Mouse (Mus musculus) spleen, postnatal 14 days (tissue): ENCODE data around the gene Fhod1.

ENCODE experiments used
- DNase-seq, 2 experiments: peaks; one replicate each; pipeline ENCODE4 v3.0.0; 2021 to 2022; ENCODE audit warnings: low spot score in 2 of 2

Fhod1 gene

DNA sequence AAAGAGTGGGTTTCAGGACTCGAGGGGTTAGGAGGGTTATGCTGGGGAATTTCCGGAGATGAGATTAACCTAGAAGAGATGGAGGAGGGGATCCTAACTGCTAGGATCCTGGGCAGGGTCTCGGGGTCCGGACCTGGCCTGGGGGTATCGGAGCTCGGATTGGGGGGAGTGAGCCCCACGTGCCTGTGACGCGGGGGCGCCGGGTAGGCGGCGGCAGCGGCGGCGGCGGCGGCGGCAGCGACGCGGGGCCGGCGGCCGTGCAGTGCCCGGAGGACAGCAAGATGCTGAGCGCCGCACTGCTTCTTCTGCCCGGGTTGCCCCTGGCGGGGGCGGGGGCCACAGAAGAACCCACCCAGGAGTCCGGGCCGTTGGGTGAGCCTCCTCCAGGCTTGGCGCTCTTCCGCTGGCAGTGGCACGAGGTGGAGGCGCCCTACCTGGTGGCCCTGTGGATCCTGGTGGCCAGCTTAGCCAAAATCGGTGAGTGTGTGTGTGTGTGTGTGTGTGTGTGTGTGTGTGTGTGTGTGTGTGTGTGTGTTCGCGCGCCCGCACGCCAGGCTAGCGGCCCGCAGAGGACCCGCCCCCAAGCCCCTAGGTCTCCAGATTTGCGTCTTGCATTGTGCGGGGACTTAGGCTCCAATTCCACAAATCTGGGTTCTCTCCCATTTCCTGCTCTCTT, 1.5 kb upstream of the Fhod1 start:
- DNase-seq: no peak

GRCm38 (mm10) chr8:105348450-105349095, 820 bp upstream of the Fhod1 start, which contains the start of gene Slc9a5:
Gene Slc9a5 (plus strand): TSS chr8:105348843.
- DNase-seq: no peak

- DNase-seq: no peak
These were observed 934 bp downstream of the Fhod1 start for GRCm38 (mm10) chr8:105346611-105347427.

- no peak for DNase-seq
These were observed 2.4 kb downstream of the Fhod1 start for GRCm38 (mm10) chr8:105345061-105345975.

GRCm38 (mm10) chr8:105343791-105344574, 3.8 kb downstream of the Fhod1 start:
- no peak for DNase-seq

DNA sequence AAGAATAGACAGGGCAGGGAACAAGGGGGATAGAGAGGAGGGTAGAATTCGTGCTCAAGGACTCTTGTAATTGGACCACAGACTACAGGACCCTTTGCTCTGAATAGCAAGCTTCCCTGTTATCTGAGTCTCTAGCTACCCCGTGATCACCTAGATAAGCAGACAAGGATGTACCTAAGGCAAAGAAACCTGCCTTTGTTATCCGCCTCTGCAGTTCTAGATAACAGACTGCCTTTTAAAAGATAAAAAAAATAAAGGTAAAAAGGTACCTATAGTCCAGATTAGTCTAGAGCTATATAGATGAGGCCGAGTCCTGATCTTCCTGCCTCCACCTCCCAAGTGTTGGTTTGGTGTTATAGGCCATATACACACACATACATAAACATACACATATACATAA, 5.0 kb downstream of the Fhod1 start:
- DNase-seq: no peak

DNA sequence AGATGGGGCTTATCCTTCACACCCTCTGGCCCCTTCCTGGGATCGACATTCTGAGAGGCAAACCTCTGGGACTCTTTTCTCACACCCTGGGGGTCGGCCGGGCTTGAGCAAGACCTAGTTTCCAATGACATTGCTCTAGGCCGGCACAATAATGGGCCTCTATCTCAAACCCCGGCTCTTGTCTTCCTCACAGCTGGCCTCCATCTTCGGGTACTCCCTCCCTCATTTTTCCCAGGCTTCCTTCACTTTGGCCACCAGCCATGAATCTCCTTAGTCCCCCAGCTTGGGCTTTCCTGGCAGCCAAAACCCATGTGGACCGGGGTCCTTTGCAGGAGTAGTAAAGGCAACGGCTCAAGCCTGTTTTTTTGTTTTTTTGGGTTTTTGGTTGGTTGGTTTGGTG, 6.4 kb downstream of the Fhod1 start:
- no peak for DNase-seq

GRCm38 (mm10) chr8:105339886-105340635, 7.7 kb downstream of the Fhod1 start:
- no peak for DNase-seq

- DNase-seq: no peak
These were observed 8.8 kb downstream of the Fhod1 start for GRCm38 (mm10) chr8:105338992-105339391.

GRCm38 (mm10) chr8:105336373-105337130, 11.2 kb downstream of the Fhod1 start:
- DNase-seq: no peak

DNA sequence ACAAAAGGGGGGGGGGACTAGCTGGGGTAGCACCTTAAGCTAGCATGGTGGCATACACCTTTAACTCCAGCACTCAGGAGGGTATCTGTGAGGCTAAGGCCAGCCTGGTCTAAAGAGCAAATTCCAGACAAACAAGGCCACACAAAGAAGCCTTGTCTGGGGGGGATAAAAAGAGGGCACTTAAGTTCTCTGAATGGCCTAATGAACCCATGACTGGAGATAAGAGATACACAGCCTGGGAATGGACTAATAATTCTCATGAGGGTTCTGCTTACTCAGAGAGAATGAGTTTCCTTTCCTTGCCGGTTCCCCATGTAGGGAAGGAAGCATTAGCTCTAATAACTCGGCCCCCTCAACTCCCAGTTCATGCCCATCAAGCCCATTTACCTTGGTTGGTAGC, 15.2 kb downstream of the Fhod1 start:
- DNase-seq: no peak

DNA sequence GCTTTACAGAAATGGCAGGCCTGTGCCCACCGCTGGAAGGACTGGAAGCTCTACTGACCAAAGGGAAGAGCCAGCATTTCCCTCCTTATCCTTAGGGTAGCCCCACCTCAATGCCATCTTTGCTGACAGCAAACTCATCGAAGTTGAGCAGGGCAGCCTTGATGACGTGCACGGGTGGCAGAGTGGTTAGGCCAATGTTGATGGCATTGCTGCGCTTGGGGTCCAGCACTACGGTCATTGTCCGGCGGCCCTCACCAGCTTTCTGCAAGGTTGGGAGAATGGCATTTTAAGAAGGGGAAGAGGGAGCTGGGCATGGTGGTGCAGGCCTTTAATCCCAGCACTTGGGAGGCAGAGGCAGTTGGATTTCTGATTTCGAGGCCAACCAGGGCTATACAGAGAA, 15.8 kb downstream of the Fhod1 start:
- DNase-seq: no peak

DNA sequence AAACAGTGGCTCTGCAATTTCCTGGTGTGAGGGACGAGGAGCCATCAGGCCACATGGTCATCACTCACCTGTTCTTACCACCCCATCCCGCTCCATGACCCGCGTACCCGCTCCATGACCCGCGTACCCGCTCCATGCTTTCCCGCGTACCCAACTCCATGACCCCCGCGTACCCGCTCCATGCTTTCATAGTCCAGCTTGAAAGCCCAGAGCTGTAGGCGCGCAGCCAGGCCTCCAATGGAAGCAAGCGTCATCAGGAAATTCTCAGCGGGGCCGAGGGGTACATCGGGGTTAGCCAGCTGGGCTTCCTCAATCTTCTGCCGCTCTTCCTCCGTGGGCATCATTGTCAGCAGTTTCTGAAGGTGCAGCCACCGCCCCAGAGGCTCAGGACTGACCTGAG, 16.3 kb downstream of the Fhod1 start:
- no peak for DNase-seq

DNA sequence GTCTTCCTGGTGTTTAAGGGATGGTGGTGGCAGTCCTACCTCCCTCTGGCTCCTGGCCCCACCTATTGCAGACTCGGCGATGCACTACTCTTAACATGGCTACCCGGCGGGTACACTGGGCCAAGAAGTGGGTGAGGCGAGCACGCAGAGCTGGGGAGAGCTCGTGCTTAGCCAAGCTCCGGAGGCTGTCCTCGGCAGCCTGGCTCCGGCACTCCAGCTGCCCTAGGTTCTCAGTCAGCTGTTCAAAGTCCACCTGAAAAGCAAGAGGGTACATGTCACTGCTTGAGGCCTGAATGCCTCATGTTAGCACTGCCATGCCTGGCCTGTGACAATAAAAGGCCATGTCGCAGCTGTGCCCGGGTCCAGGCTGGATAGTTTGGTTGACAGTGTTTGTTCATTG, 17.4 kb downstream of the Fhod1 start:
- no peak for DNase-seq

GRCm38 (mm10) chr8:105326968-105327367, 20.8 kb downstream of the Fhod1 start:
- DNase-seq: no peak

DNA sequence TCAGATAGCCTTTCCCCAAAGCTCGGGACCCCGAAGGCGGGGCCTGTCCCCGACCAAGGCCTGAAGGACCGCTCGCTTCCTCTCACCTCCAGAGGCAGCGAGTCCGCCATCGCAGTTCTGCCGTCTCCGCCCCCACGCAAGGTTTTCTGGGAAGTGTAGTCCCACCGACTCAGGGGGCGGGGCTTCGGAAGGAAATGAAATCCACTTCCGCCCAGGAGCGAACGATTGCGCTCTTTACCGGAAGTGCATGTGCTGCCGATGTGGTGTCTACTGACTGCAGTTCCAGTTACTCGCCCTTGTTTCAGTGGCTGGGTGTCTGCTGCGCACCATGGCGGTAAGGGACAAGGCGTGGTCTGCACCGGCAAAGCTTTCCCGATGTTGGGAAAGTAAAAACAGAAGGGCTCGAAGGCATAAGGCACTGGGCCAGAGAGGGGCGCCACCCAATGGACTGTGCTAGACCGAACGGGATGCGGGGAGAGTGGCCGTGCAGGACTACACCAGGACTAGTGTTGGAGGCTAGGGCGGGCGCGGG, 21.5 kb downstream of the Fhod1 start, which contains the start of the genes Lrrc29 and Tmem208:
Gene Lrrc29 (minus strand): TSS at position 138 of the 532 bp plus-strand sequence.
Gene Tmem208 (plus strand): TSS at position 214 of the 532 bp plus-strand sequence.
- DNase-seq: peak; percentile 96 to 99

DNA sequence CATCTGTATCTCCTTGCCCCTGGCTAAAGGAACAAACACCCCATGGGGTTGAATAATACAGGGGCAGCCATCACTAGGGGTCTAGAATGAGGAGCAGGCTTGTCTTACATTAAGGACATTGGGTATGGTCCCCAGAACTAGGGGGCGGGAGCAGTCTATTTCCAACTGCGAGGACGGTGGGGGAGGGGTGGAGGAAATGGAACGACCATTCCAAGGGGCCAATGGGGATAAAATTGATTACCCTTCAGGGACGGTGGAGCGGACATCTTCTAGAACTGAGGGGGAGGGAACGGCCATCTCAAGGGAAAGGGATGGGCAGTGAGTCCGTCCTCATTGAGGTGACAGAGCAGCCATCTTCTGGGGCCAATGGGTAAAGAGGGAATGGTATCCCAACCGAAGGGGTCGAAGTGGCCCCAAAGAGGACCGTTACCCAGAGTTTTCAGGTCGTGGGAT, 22.1 kb downstream of the Fhod1 start:
- DNase-seq: no peak

DNA sequence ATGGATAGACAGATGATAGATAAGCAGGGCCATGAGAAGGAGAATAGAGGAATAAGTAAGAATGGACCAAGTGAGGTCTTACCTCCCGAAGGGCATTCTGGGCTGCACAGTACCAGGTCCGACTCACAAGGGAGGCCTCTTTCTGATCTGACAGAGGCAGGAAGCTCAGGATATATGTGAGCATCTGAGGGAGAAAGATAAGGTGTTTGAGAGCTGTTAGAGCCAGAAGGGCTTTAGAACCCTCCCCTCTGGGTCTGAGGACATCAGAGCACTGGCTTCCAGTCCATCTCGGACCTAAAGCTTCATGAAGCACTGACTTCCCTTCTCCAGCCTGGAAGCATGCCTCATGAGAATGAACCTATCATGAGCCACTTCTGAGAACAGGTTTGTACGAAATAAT, 24.6 kb downstream of the Fhod1 start:
- no peak for DNase-seq
